ENCODE assay signal across 12 mouse cellular contexts in the genomic region with DNA sequence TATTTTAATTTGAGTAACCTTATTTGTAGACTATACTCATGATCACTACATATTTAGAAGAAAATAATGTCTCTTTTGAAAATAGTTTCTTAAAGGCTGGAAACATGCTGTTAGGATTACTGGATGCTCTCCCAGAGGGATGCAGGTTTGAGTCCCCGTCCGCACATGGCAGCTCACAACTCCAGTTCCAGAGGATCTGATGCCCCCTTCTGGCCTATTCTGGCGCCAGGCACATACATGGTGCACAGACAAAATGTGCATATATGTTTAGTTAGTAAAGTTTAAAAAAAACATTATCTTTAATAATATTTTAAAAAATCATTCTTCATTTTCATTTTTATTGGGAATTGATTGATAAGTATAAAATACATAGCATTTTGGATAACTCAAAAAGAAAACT. TPM values are rescaled to one million over a fixed set of nuclear protein-coding genes. Genes with fewer than 3 reads are reported as not detected.
DNase-seq lines count a peak whose midpoint lies in the region; ATAC-seq and TF ChIP-seq lines count a peak whose summit lies in the region.
"Had no signal": no experiment of that assay in that cellular context is flagged by ENCODE, and none has a peak within 500 bp of the region (broad histone marks: within the 10 kb centered on the region; RNA-seq: fewer than 3 reads in every experiment).

No protein-coding gene starts in this region.

- H3K4me3 ChIP-seq in kidney, embryonic 16.5 days (ENCODE audit: low read length) = no peak overlapping the region
- no peak overlapping the region for H3K4me3 ChIP-seq in bone marrow, adult 2 months (replicated peaks; ENCODE audit: control insufficient read depth, low read depth, low read length)
- H3K4me3 ChIP-seq: neural tube, embryonic 13.5 days had no signal

- no peaks in the 10 kb centered on the region for H3K9me3 ChIP-seq in kidney, embryonic 16.5 days (ENCODE audit: low read length)
- H3K9me3 ChIP-seq: neural tube, embryonic 13.5 days had no signal

- H3K36me3 ChIP-seq in kidney, embryonic 16.5 days (ENCODE audit: insufficient read depth, low read length) = no peaks in the 10 kb centered on the region

- H3K27me3 ChIP-seq in kidney, embryonic 16.5 days (ENCODE audit: insufficient read depth, low read length) = no peaks in the 10 kb centered on the region
- H3K27me3 ChIP-seq: neural tube, embryonic 13.5 days had no signal

- TF ChIP-seq POLR2A in bone marrow, adult 2 months (IDR thresholded peaks at IDR 0.05; ENCODE audit: borderline replicate concordance, control insufficient read depth, low read depth, low read length) = no peak

- H3K9ac ChIP-seq in kidney, embryonic 16.5 days (replicated peaks; ENCODE audit: low read length) = no peak overlapping the region
- H3K9ac ChIP-seq: neural tube, embryonic 13.5 days had no signal

- peak; percentile 13 for DNase-seq in kidney, postnatal 10 days
- peak; percentile 32 for DNase-seq in right cerebral cortex, postnatal 4 days
- no peak for DNase-seq in right cerebral cortex, adult 2 months (ENCODE audit: low spot score in 2 of 2)
- DNase-seq in gastrocnemius, postnatal 25 days = no peak
- DNase-seq: spleen, adult 18-20 months; thymus, postnatal 36 days had no signal

- 87% methylated on average over 3 of the region's 3 CpGs for WGBS in kidney, embryonic 16.5 days
- 88% methylated on average over 3 of the region's 3 CpGs for WGBS in bone marrow, adult 2 months

- no peaks in the 10 kb centered on the region for H3K4me1 ChIP-seq in kidney, embryonic 16.5 days (ENCODE audit: insufficient read depth, low read length)
- peaks cover 1% of the 10 kb centered on the region; the same call in 1 of the 2 replicates for H3K4me1 ChIP-seq in bone marrow, adult 2 months (ENCODE audit: control insufficient read depth, insufficient read depth, low read length)
- H3K4me1 ChIP-seq: neural tube, embryonic 13.5 days had no signal

- no peak overlapping the region for H3K4me2 ChIP-seq in kidney, embryonic 16.5 days (replicated peaks; ENCODE audit: low read depth, low read length)
- H3K4me2 ChIP-seq: heart, embryonic 11.5 days; neural tube, embryonic 13.5 days had no signal

- no peak for ATAC-seq in kidney, embryonic 16.5 days (ENCODE audit: low FRiP score, low TSS enrichment)
- no peak for ATAC-seq in erythroid progenitor cell, adult 5-6 weeks (replicated peaks; ENCODE audit: low FRiP score, poor library complexity, severe bottlenecking)
- ATAC-seq: forebrain, embryonic 16.5 days had no signal

- no peak overlapping the region for H3K27ac ChIP-seq in kidney, embryonic 16.5 days (ENCODE audit: low read length)
- H3K27ac ChIP-seq in bone marrow, adult 2 months (ENCODE audit: control insufficient read depth, insufficient read depth, low read depth, low read length, poor library complexity) = no peak overlapping the region
- H3K27ac ChIP-seq: neural tube, embryonic 13.5 days had no signal

- peak; percentile 24; the same call in 1 of the 2 replicates for TF ChIP-seq CTCF in bone marrow, adult 2 months (IDR thresholded peaks at IDR 0.05; ENCODE audit: control insufficient read depth, insufficient read depth, low read length)

RNA-seq across cellular contexts. Expression of gene Ttll7, which starts 47.9 kb away (rescaled TPM):
- polyA plus RNA-seq in kidney, embryonic 16.5 days (2015; fragmentation: Nextera tagmentation; extraction: Ambion mirVana) = 1.7 and 1.8 TPM in 2 replicates
- 0.27 and 1.2 TPM in 2 replicates for polyA plus RNA-seq in bone marrow, adult 2 months (2011; ENCODE audit: insufficient read depth, insufficient read length, low replicate concordance, missing spikeins)
- not detected in 2 replicates for total RNA-seq in erythroid progenitor cell, adult 5-6 weeks (2015; ENCODE audit: low replicate concordance)
- 0.13 TPM in 1 of 2 replicates, not detected in the other for total RNA-seq in erythroid progenitor cell, adult 5-6 weeks (2017; ENCODE audit: low replicate concordance)
- total RNA-seq in gastrocnemius, postnatal 25 days (2021) = 10 to 100 TPM; 50.4 to 57.1 TPM

Comparison
In these comparisons a context has a peak if more than half of its experiments do, and no peak if none do; other contexts are left out.
1. DNase-seq: peak in kidney, postnatal 10 days (single experiment) and right cerebral cortex, postnatal 4 days (single experiment); none in right cerebral cortex, adult 2 months (0 of 2) and gastrocnemius, postnatal 25 days (single experiment).
2. RNA of gene Ttll7, which starts 47.9 kb away (total RNA-seq): 50.4 to 57.1 TPM in gastrocnemius, postnatal 25 days; 0.13 TPM in erythroid progenitor cell, adult 5-6 weeks; every median in the first group is over 10 times any median in the second.